Mouse (Mus musculus): Measurements from ENCODE around the gene Lrrc18. TPM values are rescaled to one million over a fixed set of nuclear protein-coding genes. Genes with fewer than 3 reads are reported as not detected.

The Lrrc18 gene
- total RNA-seq (2021) = under 1 TPM; 0.22 to 0.33 TPM

GRCm38 (mm10) chr14:32991082-32991481 is at the start of gene Lrrc18:
Gene Lrrc18, plus strand, starts transcription at chr14:32991382.
- no peak for DNase-seq

DNA sequence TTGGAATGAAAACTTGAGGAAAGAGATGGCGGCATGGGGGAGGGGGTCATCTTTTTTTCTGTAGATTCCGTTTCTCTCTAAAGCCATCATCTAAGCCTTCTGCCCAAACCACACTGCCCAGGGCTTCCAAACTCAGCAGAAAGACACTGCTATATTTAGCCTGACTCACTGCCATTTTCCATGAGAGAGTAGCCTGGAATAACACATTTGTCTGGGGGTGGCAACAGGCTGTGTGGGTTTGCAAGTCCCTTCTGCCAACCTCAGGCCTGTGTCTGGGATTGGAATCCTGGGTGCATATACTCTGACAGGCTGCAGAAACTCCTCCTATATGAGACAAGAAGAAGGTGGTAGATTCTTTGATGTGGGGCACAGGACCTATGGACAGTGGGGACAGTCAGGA is 43.7 kb upstream of the Lrrc18 start:
- peak; percentile 38 to 43 for DNase-seq

DNA sequence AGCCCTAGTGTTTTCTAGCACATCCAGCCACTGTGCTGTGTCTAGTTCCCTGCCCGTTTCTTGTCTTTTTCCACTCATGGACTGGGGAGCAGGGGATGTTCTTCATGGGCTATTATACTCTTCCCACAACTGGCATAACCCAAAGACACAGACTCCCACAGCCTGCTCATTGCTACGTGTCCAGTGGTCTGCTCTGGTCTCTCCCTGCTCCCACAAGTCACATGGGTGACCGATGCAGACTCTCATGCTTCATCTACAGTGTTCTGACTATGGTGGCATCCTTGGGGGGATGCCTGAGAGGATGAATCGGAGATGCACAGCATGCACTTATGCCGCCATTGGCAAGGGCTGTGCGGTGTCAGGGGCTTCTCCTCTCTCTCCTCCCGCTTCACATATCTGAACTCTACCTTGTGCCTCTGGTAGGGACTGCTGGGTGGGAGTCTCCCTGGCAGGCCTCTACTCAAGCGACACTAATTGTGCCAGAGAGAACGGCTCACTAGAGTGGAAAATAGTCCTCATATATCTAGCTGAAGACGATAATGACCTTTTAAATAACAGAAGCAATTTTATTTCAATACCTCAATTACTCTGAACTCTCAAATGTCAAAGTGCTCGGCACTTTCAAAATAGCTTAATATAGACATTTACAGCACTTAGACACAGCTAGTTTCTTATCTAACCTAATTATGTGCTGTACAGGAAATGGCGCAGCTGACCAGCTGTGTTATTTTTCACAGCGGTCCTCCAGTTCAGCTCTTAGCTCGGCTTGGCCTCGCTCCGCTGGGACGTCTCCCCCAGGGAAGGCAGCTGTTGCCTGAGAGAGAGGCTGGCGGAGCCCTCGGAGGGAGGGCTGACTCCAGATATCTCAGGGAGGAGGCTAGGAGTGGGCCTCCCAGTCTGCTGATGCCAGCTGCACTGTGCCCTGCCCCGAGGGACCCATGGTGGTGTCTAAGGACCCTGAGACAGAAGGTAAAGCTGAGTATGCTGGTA is 40.6 kb upstream of the Lrrc18 start:
- DNase-seq = no peak

DNA sequence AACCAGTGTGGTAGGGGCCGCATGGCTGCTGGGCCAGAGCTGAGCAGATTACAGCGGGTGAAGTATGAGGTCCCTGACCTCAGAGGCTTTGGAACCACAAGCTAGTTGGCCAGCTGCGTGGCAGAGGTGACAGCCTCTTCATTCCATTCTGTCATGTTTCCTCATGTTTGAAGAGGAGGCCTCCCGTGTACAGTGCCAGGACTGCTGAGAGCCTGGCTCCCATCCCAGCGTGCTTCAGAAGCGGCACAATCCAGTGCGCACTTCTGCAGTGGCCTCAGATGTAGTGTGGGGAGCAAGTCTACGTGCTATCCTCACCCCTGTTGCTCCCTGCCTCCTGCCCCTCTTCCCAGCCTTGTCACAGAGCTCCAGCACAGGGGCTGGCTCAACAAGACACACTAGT is 34.7 kb upstream of the Lrrc18 start:
- peak in 1 of 2 experiments; percentile 18 for DNase-seq

DNA sequence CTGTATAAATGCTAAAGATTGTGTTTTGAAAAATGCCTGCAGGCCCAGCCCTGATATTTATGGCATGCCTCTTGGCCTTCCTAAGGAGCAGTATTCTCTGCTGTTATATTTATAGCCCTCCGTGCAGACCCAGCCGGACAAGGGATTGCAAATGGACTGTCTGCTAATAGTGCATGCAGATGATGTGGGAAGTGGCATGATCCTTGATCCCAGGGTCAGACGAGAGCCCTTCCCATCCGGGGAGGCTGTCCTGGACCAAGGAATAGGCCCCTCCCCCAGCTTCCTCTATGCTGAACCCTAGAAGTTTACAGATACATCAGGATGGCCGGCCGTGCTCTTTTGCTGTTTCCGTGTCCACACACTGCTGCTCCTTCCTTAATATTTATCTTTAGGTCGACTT is 32.5 kb upstream of the Lrrc18 start:
- no peak for DNase-seq

GRCm38 (mm10) chr14:32960481-32960880 is 30.7 kb upstream of the Lrrc18 start:
- peak; percentile 58 to 69 for DNase-seq

DNA sequence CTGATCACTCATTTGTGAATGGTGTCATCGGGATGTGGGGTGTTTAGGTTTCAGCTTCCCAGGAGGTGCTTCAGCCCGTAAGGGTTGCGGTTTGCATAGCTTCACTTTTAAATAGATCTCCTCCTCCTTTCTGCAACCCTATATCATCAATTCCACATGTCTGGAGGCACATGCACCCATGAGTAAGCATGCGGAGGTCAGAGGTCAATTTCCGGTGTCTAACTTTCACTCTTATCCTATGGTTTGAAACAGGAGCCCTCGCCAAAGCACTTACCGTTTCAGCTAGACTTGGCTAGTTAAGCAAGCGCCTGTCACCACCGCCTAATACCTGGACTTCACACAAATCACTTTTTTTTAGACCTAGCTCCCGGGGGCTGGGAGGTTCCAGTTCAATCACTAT is 26.4 kb upstream of the Lrrc18 start:
- DNase-seq = no peak

DNA sequence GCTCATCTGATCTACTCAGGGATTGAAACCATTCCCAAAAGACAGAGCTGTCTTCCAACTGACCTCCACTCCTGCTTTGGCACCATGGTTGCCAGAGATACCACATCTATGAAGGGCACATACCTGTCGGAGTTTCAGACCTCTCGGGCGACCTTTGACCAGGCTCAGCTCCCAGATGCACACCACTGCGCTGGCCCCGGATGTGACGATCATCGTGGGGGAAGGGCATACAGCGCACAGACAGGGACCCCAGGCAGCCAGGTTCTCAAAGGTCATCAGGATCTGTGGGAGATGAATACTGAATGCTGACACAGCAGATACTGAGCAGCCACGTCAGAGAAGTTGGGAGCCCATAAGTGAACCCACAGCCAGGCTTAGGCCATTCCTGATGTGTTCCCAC is 20.5 kb upstream of the Lrrc18 start:
- DNase-seq = no peak

DNA sequence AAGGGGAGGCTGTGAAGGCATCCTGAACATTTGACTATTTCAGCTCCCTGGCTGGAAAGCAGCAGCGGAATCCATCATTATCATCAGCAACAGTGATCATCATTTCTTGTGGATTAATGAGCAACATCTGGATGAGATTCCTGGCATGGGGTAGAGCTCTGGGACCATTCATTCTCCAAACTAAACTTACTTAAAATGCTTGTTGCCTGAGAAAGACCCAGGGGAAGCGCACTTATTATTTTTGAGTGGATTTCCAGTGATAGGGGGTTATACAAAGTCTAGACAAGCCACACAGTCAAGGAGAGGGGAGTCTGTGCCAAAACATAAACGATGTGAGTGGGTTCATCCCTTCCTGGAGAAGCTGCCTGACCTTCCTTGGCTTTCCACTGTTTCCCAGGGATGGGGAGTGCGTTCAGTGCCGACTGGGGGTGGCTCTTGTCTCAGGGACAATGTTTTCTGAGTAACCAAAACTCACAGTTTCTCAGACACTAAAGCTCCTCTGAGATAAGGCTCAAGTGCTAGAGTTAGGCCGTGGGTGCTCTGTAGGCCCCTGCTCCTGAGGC is 6.9 kb upstream of the Lrrc18 start:
- no peak for DNase-seq

DNA sequence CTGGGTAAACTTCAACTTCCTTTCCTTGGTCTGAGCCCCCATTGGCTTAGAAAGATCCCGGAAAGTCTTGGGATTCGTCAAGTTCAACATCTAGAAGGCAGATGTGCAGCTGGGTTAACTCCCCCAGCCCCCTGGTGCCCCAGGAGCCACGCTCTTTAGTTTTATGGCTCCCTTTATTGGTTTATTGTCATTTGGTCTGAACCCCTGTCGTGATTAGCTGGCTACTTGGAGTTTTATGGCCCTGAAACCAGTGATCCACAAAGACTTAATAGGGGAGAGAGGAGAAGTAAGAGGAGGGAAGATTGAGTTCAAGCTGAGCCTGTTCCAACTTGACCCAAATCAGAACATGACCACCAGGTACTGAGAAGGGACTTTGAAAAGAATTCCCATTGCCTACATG is 4.5 kb upstream of the Lrrc18 start:
- no peak for DNase-seq

DNA sequence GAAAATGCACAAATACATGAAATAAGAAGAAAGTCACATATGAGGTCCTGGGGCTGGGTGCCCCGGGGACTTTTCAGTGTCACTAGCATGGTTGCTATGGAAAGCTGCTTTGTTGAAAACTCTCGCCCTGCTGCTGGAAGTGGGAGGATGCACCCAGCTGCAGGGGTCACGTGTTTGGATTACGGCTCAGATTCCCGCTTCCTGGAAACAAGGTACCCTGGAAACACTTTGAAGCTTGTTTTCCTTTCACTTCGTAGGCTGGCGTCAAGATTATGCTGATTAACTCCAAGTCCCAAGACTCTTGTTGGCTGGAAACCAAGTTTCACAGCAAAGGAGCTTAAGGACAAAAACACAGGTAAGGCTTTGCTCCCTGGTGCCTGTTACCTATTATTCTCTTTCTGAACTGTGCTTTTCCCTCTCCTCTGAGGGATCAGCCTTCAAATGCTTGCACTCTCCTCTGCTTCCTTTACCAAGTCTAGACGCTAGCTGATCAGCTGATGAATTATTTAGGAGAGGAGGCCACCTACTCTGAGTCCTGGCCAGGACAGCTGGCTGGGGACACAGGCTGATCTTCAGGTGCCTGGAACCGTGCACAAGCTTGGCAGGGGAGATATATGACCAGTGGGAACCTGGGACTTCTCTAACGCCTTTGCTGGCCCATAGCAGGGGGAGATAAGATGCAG is 3.9 kb downstream of the Lrrc18 start:
- no peak for DNase-seq

DNA sequence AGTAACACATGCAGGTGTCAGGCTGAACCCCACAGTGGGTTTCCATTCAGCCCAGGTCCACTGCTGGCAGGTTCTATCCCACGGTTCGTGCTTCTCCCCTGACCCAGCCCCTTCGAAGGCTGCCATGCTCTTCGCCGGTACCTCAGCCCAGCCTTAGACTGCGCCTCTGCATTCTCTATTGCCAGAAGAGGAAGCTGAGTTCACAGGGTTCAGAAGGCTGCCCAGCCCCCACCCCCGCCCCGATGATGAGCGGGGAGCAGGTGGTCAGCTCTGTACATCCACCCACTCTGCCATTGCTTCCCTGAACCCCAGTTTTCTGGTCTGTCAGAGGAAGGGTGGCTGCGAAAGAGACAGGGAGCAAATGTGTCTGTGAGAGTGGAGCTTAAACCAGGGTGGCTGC is 8.3 kb downstream of the Lrrc18 start:
- no peak for DNase-seq

- DNase-seq = no peak
These were observed 9.2 kb downstream of the Lrrc18 start for GRCm38 (mm10) chr14:33000112-33000979.

DNA sequence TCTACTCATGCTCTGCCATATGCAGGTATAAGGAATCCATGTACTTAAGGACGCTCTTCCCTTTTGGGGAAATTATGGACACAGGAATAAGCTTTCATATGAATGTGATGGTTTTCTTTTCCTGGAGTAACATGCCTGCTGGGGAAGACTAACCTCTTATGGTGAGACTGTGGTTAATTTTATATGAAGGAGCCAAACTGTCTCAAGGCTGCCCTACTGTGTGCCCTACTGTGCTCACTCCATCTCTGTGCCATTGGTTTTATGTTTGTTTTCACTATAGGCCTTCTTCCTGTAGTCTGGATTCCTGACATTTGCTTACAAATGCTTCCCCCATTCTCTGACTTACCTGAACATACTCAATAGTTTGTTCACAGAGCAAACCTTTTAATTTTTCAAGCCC is 13.9 kb downstream of the Lrrc18 start:
- DNase-seq = no peak

- no peak for DNase-seq
These were observed 16.5 kb downstream of the Lrrc18 start for GRCm38 (mm10) chr14:33007638-33008037.

GRCm38 (mm10) chr14:33019050-33019449 is 27.9 kb downstream of the Lrrc18 start:
- DNase-seq = no peak

DNA sequence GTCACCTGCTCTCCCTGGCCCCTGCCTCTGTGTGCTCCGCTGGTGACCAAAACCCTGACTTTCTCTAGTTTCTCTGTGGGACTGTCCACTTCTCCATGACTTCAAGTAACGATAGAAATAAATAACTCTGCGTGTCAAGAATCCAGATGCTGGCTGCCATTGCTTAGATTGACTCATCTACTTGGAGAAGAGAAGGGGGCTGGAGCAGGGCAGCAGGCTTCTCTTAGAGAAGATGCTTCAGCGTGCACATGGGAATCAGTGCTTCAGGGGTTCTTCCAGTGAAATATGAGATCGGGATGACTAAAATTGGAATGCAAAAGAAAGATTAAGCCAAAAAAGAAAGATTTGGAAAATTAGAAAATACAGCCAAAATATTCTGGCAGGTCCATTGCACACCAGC is 28.4 kb downstream of the Lrrc18 start:
- DNase-seq = no peak

DNA sequence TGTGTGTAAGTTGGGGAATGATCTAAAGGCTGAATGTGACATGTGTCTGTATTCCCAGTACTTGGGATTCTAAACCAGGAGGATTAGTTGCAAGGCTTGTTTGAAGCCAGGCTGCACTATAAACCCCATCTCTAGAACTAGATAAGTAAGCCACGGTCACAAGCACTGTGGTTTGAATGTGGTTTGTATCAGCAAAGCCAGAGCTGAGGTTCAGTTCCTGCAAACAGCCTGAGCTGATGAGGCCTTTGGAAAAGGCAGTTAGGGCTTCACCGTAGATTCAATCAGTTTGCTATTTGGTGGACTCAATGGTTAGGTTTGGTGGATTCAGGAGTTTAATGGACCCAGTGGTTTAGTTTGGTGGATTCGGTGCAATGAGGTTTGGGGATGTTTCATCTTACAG is 39.7 kb downstream of the Lrrc18 start:
- no peak for DNase-seq

DNA sequence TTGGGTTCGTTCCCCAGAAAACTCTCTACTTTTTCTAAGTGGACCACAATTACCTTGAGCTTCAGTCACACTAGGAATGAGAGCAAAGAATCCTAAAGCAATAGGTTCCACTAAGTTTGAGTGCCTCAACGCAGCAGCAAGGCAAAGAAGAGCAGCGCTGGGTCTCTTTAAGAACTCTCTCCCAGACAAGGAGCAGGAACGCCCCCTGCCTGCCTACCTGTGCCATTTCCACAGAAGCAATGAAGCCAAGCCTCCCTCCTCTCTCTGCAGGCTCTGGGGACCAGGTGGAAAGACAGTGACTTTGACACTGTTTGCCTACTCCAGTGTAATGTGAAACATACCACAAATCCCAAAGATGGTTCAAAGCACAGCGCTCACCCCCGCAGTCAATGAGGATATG is 42.2 kb downstream of the Lrrc18 start:
- DNase-seq = no peak

- DNase-seq = no peak
These were observed 44.2 kb downstream of the Lrrc18 start for GRCm38 (mm10) chr14:33035386-33035785.

DNA sequence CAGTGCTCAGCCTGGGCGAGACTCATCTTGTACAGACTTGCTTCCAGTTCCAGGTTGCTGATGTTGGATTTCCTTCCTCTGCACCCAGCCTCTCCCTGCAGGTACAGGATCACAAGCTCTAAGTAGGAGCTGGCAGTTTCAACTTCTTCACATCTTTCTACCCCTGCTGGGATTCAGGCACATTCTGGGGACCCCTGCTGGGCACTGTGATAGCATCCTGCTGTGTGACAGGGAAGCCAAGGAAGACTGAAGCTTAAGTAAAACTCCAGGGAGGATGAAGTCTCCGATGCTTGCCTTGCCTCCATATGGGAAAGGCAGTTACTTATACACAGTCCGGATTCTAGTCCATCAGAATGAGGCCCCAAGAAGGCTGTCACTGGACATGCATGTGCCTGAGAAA is 45.6 kb downstream of the Lrrc18 start:
- DNase-seq = no peak

DNA sequence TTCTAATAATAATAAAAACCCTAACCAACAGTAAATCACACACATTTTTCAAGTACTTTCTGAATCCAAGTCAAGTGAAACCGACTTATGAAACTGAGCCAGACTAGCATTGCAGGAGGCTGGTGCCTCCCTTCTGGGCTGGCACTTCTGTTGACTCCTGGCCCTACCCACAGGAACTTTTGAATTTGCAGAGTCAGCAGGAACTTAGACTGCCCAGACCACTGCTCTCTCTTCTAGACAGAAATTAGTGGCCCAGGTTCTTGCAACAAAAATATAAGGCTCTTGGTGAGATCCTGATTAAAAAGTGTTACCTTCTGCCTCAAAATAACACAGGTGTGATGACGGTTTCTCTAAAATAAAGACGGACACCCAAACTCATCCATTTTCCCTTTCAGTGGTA is 54.0 kb downstream of the Lrrc18 start:
- DNase-seq = no peak
